Mouse (Mus musculus) monocyte, adult 5-6 weeks (primary cell): ENCODE results near the gene Msrb2. TPM values are rescaled to one million over a fixed set of nuclear protein-coding genes. Genes with fewer than 3 reads are reported as not detected.

ENCODE experiments used
- ATAC-seq: fragments of 153-309, 156-312 bp; replicated peaks from 2 replicates; pipeline ENCODE4 v1.8.0; 2017; ENCODE audit warnings: mild to moderate bottlenecking; ENCODE audit not compliant: low TSS enrichment, insufficient number of reproducible peaks, severe bottlenecking, poor library complexity, low FRiP score
- total RNA-seq: library from RNA; stranded (forward); fragments of 200-1000, 200-491, 200-594 nt; gene quantifications from 3 replicates; pipeline ENCODE4 v1.2.3, GENCODE M21; 2017

Msrb2 gene
- total RNA-seq: 2.3 to 5.5 TPM (median 5.4 TPM) in 3 replicates

GRCm38 (mm10) chr2:19371390-19372158 lies at the start of gene Msrb2:
Gene Msrb2 (plus strand): TSS chr2:19371440.
- ATAC-seq: peak; percentile 70

GRCm38 (mm10) chr2:19322448-19322847 lies 48.8 kb upstream of the Msrb2 start:
- no peak for ATAC-seq

GRCm38 (mm10) chr2:19326376-19326775 lies 44.9 kb upstream of the Msrb2 start:
- no peak for ATAC-seq

- no peak for ATAC-seq
Observed at GRCm38 (mm10) chr2:19327811-19328210, 43.4 kb upstream of the Msrb2 start.

GRCm38 (mm10) chr2:19343901-19344635 lies 27.2 kb upstream of the Msrb2 start:
- ATAC-seq: peak; percentile 51

- ATAC-seq: peak; percentile 59
Observed at GRCm38 (mm10) chr2:19344636-19345413, 26.4 kb upstream of the Msrb2 start.

GRCm38 (mm10) chr2:19345414-19345964 lies 25.8 kb upstream of the Msrb2 start:
- ATAC-seq: no peak

- no peak for ATAC-seq
Observed at GRCm38 (mm10) chr2:19348454-19348853, 22.8 kb upstream of the Msrb2 start.

GRCm38 (mm10) chr2:19350167-19350566 lies 21.1 kb upstream of the Msrb2 start:
- ATAC-seq: no peak

- ATAC-seq: peak; percentile 89
Observed at GRCm38 (mm10) chr2:19351615-19352253, 19.5 kb upstream of the Msrb2 start.

GRCm38 (mm10) chr2:19353158-19353557 lies 18.1 kb upstream of the Msrb2 start:
- ATAC-seq: no peak

GRCm38 (mm10) chr2:19362880-19363279 lies 8.4 kb upstream of the Msrb2 start:
- no peak for ATAC-seq

GRCm38 (mm10) chr2:19366426-19366825 lies 4.8 kb upstream of the Msrb2 start:
- no peak for ATAC-seq

GRCm38 (mm10) chr2:19367114-19367513 lies 4.1 kb upstream of the Msrb2 start:
- ATAC-seq: 0 out of 2 replicates have a peak, but pooled peaks have one; percentile 8

GRCm38 (mm10) chr2:19373695-19374094 lies 2.5 kb downstream of the Msrb2 start:
- ATAC-seq: no peak

- ATAC-seq: no peak
Observed at GRCm38 (mm10) chr2:19380446-19380950, 9.3 kb downstream of the Msrb2 start.

GRCm38 (mm10) chr2:19380986-19381385 lies 9.7 kb downstream of the Msrb2 start:
- ATAC-seq: no peak

GRCm38 (mm10) chr2:19382206-19382605 lies 11.0 kb downstream of the Msrb2 start:
- no peak for ATAC-seq
